Mouse (Mus musculus): Measurements from ENCODE around the gene Pip5k1b.
A peak's percentile ranks its signal among the peaks of the same experiment; 100 is the strongest.
"Not testable (repeated sequence)": the region's sequence is repeated elsewhere in the genome, so short reads cannot be mapped to it uniquely, and the experiment has no call there.

Gene Pip5k1b

GRCm38 (mm10) chr19:24557456-24557855, 1.8 kb upstream of the Pip5k1b start:
- Histone ChIP-seq H3K4me3 (replicated peaks; ENCODE audit: low read length) (no peak overlapping the region), H3K9me3 (ENCODE audit: low read length) (peaks cover 9% of the 10 kb centered on the region), H3K4me1 (replicated peaks; ENCODE audit: low read depth, low read length) (peaks cover 46% of the 10 kb centered on the region), H3K27me3 (ENCODE audit: insufficient read depth, low read length) (peaks cover 22% of the 10 kb centered on the region), H3K36me3 (ENCODE audit: insufficient read depth, low read length) (no peaks in the 10 kb centered on the region)
- TF ChIP-seq CTCF (conservative IDR thresholded peaks at IDR 0.05; ENCODE audit: low read length): no peak
- TF ChIP-seq NANOG (IDR thresholded peaks at IDR 0.05; ENCODE audit: borderline replicate concordance, low read length): no peak
- TF ChIP-seq POU5F1 (IDR thresholded peaks at IDR 0.05; ENCODE audit: borderline replicate concordance, low read length): no peak

GRCm38 (mm10) chr19:24556585-24556966, 904 bp upstream of the Pip5k1b start:
- H3K4me1 ChIP-seq (replicated peaks; ENCODE audit: low read depth, low read length): peaks cover 52% of the 10 kb centered on the region
- peaks cover 9% of the 10 kb centered on the region for H3K9me3 ChIP-seq (ENCODE audit: low read length)
- TF ChIP-seq POU5F1 (IDR thresholded peaks at IDR 0.05; ENCODE audit: borderline replicate concordance, low read length): no peak
- no peak for TF ChIP-seq NANOG (IDR thresholded peaks at IDR 0.05; ENCODE audit: borderline replicate concordance, low read length)
- TF ChIP-seq CTCF (conservative IDR thresholded peaks at IDR 0.05; ENCODE audit: low read length): no peak
- H3K4me3 ChIP-seq (replicated peaks; ENCODE audit: low read length): peak overlapping the region; percentile 88
- no peaks in the 10 kb centered on the region for H3K36me3 ChIP-seq (ENCODE audit: insufficient read depth, low read length)
- H3K27me3 ChIP-seq (ENCODE audit: insufficient read depth, low read length): peaks cover 22% of the 10 kb centered on the region

GRCm38 (mm10) chr19:24555904-24556584, 372 bp upstream of the Pip5k1b start:
- peaks cover 58% of the 10 kb centered on the region for H3K4me1 ChIP-seq (replicated peaks; ENCODE audit: low read depth, low read length)
- peaks cover 9% of the 10 kb centered on the region for H3K9me3 ChIP-seq (ENCODE audit: low read length)
- H3K27me3 ChIP-seq (ENCODE audit: insufficient read depth, low read length): peaks cover 22% of the 10 kb centered on the region
- TF ChIP-seq NANOG (IDR thresholded peaks at IDR 0.05; ENCODE audit: borderline replicate concordance, low read length) (no peak), CTCF (conservative IDR thresholded peaks at IDR 0.05; ENCODE audit: low read length) (no peak), POU5F1 (IDR thresholded peaks at IDR 0.05; ENCODE audit: borderline replicate concordance, low read length) (no peak)
- H3K4me3 ChIP-seq (replicated peaks; ENCODE audit: low read length): peak overlapping the region; percentile 88
- H3K36me3 ChIP-seq (ENCODE audit: insufficient read depth, low read length): no peaks in the 10 kb centered on the region

- no peaks in the 10 kb centered on the region for H3K9me3 ChIP-seq (ENCODE audit: low read length)
- peaks cover 22% of the 10 kb centered on the region for H3K27me3 ChIP-seq (ENCODE audit: insufficient read depth, low read length)
- H3K36me3 ChIP-seq (ENCODE audit: insufficient read depth, low read length): no peaks in the 10 kb centered on the region
- peak overlapping the region; percentile 88 for H3K4me3 ChIP-seq (replicated peaks; ENCODE audit: low read length)
- H3K4me1 ChIP-seq (replicated peaks; ENCODE audit: low read depth, low read length): peaks cover 68% of the 10 kb centered on the region
- TF ChIP-seq NANOG (IDR thresholded peaks at IDR 0.05; ENCODE audit: borderline replicate concordance, low read length) (no peak), CTCF (conservative IDR thresholded peaks at IDR 0.05; ENCODE audit: low read length) (no peak), POU5F1 (IDR thresholded peaks at IDR 0.05; ENCODE audit: borderline replicate concordance, low read length) (no peak)
These were observed 684 bp downstream of the Pip5k1b start for GRCm38 (mm10) chr19:24554911-24555465.

- no peaks in the 10 kb centered on the region for H3K9me3 ChIP-seq (ENCODE audit: low read length)
- no peak for TF ChIP-seq NANOG (IDR thresholded peaks at IDR 0.05; ENCODE audit: borderline replicate concordance, low read length)
- TF ChIP-seq CTCF (conservative IDR thresholded peaks at IDR 0.05; ENCODE audit: low read length): no peak
- TF ChIP-seq POU5F1 (IDR thresholded peaks at IDR 0.05; ENCODE audit: borderline replicate concordance, low read length): no peak
- peaks cover 72% of the 10 kb centered on the region for H3K4me1 ChIP-seq (replicated peaks; ENCODE audit: low read depth, low read length)
- peaks cover 22% of the 10 kb centered on the region for H3K27me3 ChIP-seq (ENCODE audit: insufficient read depth, low read length)
- peak overlapping the region; percentile 23; the same call in 1 of the 2 replicates for H3K4me3 ChIP-seq (replicated peaks; ENCODE audit: low read length)
- H3K36me3 ChIP-seq (ENCODE audit: insufficient read depth, low read length): no peaks in the 10 kb centered on the region
These were observed 1.2 kb downstream of the Pip5k1b start for GRCm38 (mm10) chr19:24554425-24554824.

GRCm38 (mm10) chr19:24553291-24554075, 2.2 kb downstream of the Pip5k1b start:
- no peaks in the 10 kb centered on the region; the same call in 1 of the 2 replicates for H3K9me3 ChIP-seq (ENCODE audit: low read length)
- no peaks in the 10 kb centered on the region for H3K36me3 ChIP-seq (ENCODE audit: insufficient read depth, low read length)
- H3K4me3 ChIP-seq (replicated peaks; ENCODE audit: low read length): no peak overlapping the region
- peaks cover 22% of the 10 kb centered on the region for H3K27me3 ChIP-seq (ENCODE audit: insufficient read depth, low read length)
- TF ChIP-seq POU5F1 (IDR thresholded peaks at IDR 0.05; ENCODE audit: borderline replicate concordance, low read length) (no peak), CTCF (conservative IDR thresholded peaks at IDR 0.05; ENCODE audit: low read length) (no peak), NANOG (IDR thresholded peaks at IDR 0.05; ENCODE audit: borderline replicate concordance, low read length) (no peak)
- H3K4me1 ChIP-seq (replicated peaks; ENCODE audit: low read depth, low read length): peaks cover 70% of the 10 kb centered on the region

- not testable (repeated sequence) for H3K36me3 ChIP-seq (ENCODE audit: insufficient read depth, low read length); H3K9me3 ChIP-seq (ENCODE audit: low read length)
- peaks cover 62% of the 10 kb centered on the region for H3K4me1 ChIP-seq (replicated peaks; ENCODE audit: low read depth, low read length)
These were observed 3.0 kb downstream of the Pip5k1b start for GRCm38 (mm10) chr19:24552641-24553040.

GRCm38 (mm10) chr19:24551196-24551954, 4.3 kb downstream of the Pip5k1b start:
- Histone ChIP-seq H3K27me3 (ENCODE audit: insufficient read depth, low read length) (peaks cover 8% of the 10 kb centered on the region), H3K4me1 (replicated peaks; ENCODE audit: low read depth, low read length) (peaks cover 50% of the 10 kb centered on the region), H3K9me3 (ENCODE audit: low read length) (peaks cover 10% of the 10 kb centered on the region), H3K4me3 (replicated peaks; ENCODE audit: low read length) (peak overlapping the region; percentile 13), H3K36me3 (ENCODE audit: insufficient read depth, low read length) (no peaks in the 10 kb centered on the region)
- TF ChIP-seq NANOG (IDR thresholded peaks at IDR 0.05; ENCODE audit: borderline replicate concordance, low read length): no peak
- no peak for TF ChIP-seq POU5F1 (IDR thresholded peaks at IDR 0.05; ENCODE audit: borderline replicate concordance, low read length)
- TF ChIP-seq CTCF (conservative IDR thresholded peaks at IDR 0.05; ENCODE audit: low read length): no peak

More at GRCm38 (mm10) chr19:24552641-24553040, 3.0 kb downstream of the Pip5k1b start:
- H3K4me3 ChIP-seq (replicated peaks; ENCODE audit: low read length): not testable (repeated sequence)
- H3K27me3 ChIP-seq (ENCODE audit: insufficient read depth, low read length): peaks cover 21% of the 10 kb centered on the region

All from E14TG2a.4 (cell line).